Mouse (Mus musculus) hindbrain, postnatal 0 days (tissue): ENCODE measurements around the gene Sec16b. TPM values are rescaled to one million over a fixed set of nuclear protein-coding genes. Genes with fewer than 3 reads are reported as not detected.

Experiments
- ATAC-seq: fragments of 200-750 bp; cut with Nextera tagmentation; 2 replicates; pipeline ENCODE4 v1.8.0; 2017; ENCODE audit warnings: mild to moderate bottlenecking, moderate TSS enrichment, moderate library complexity
- DNase-seq: peaks from one replicate; pipeline ENCODE4 v3.0.0-alpha.2; 2015; ENCODE audit warnings: low spot score
- H3K27ac ChIP-seq: fragments of 300-500 bp; sonication (generic); 2 replicates; pipeline ENCODE4 v1.5.1; 2014; ENCODE audit warnings: mild to moderate bottlenecking
- H3K27me3 ChIP-seq: fragments of 300-500 bp; sonication (generic); 2 replicates; pipeline ENCODE4 v1.6.1; 2014; ENCODE audit warnings: low read length, mixed read lengths; ENCODE audit not compliant: insufficient read depth
- H3K36me3 ChIP-seq: fragments of 300-500 bp; sonication (generic); 2 replicates; pipeline ENCODE4 v1.6.1; 2014; ENCODE audit warnings: low read length, mixed read lengths; ENCODE audit not compliant: insufficient read depth
- H3K4me1 ChIP-seq: fragments of 300-500 bp; sonication (generic); 2 replicates; pipeline ENCODE4 v1.6.1; 2014; ENCODE audit warnings: antibody characterized with exemption, low read length, mixed read lengths; ENCODE audit not compliant: insufficient read depth
- H3K4me2 ChIP-seq: fragments of 300-500 bp; sonication (generic); 2 replicates; pipeline ENCODE4 v1.6.1; 2014; ENCODE audit warnings: low read depth, mild to moderate bottlenecking, low read length, moderate library complexity, mixed read lengths
- H3K4me3 ChIP-seq: fragments of 300-500 bp; sonication (generic); 2 replicates; pipeline ENCODE4 v1.5.1; 2014; ENCODE audit warnings: low read length
- H3K9ac ChIP-seq: fragments of 300-500 bp; sonication (generic); replicated peaks from 2 replicates; pipeline ENCODE4 v1.6.1; 2014; ENCODE audit warnings: mild to moderate bottlenecking, low read length, moderate library complexity, mixed read lengths
- H3K9me3 ChIP-seq: fragments of 300-500 bp; sonication (generic); 2 replicates; pipeline ENCODE4 v1.6.1; 2016; ENCODE audit warnings: low read length, mixed read lengths
- CTCF ChIP-seq: IDR thresholded peaks from 2 replicates; pipeline ENCODE4 v1.5.1; 2016; ENCODE audit warnings: antibody characterized with exemption, control low read depth, low read depth
- WGBS: fragments of 180-500 bp; shearing (Covaris S2); extraction: QIAGEN DNeasy Blood & Tissue Kit; methylation state at CpG from one replicate; pipeline ENCODE4 v1.1.7; 2014; 5-methylcytosine and 5-hydroxymethylcytosine counted together
- polyA plus RNA-seq: library from polyadenylated mRNA; unstranded; fragments of >200 nt; fragmentation: Nextera tagmentation; extraction: Ambion mirVana; gene quantifications from 2 replicates; pipeline ENCODE4 v1.2.1, GENCODE M21; 2015
- total RNA-seq: library from RNA; depleted of rRNA; stranded (reverse); fragments of >200 nt; gene quantifications from 2 replicates; pipeline ENCODE4 v1.2.3, GENCODE M21; 2014

The Sec16b gene
- total and polyA plus RNA-seq, 2 experiments from 2014 or later: 0.21 to 0.41 TPM

- Histone ChIP-seq H3K4me3 (no peak overlapping the region), H3K4me2 (no peak overlapping the region), H3K36me3 (no peaks in the 10 kb centered on the region), H3K9ac (no peak overlapping the region), H3K27me3 (no peaks in the 10 kb centered on the region), H3K27ac (no peak overlapping the region), H3K9me3 (no peaks in the 10 kb centered on the region), H3K4me1 (no peaks in the 10 kb centered on the region)
- 96% methylated on average over 8 of the region's 8 CpGs for WGBS
- DNase-seq (no peak), ATAC-seq (no peak)
- TF ChIP-seq CTCF: no peak
Observed at GRCm38 (mm10) chr1:157545056-157545455, 38.5 kb downstream of the Sec16b start.

- H3K27me3 ChIP-seq: no peaks in the 10 kb centered on the region
- no peaks in the 10 kb centered on the region for H3K36me3 ChIP-seq
- no peak for ATAC-seq
- no peaks in the 10 kb centered on the region for H3K4me1 ChIP-seq
- H3K9ac ChIP-seq: no peak overlapping the region
- H3K9me3 ChIP-seq: no peaks in the 10 kb centered on the region
- WGBS: 87% methylated on average over 5 of the region's 5 CpGs
- H3K4me3 ChIP-seq: no peak overlapping the region
- no peak for TF ChIP-seq CTCF
- H3K4me2 ChIP-seq: no peak overlapping the region
- H3K27ac ChIP-seq: no peak overlapping the region
- no peak for DNase-seq
Observed at GRCm38 (mm10) chr1:157547658-157548057, 41.1 kb downstream of the Sec16b start.

- Histone ChIP-seq H3K9me3 (no peaks in the 10 kb centered on the region), H3K27ac (no peak overlapping the region), H3K4me3 (no peak overlapping the region), H3K27me3 (no peaks in the 10 kb centered on the region), H3K4me2 (no peak overlapping the region), H3K4me1 (no peaks in the 10 kb centered on the region), H3K36me3 (no peaks in the 10 kb centered on the region), H3K9ac (no peak overlapping the region)
- no peak for TF ChIP-seq CTCF
- ATAC-seq (no peak), DNase-seq (no peak)
- WGBS: 76% methylated on average over 3 of the region's 3 CpGs
Observed at GRCm38 (mm10) chr1:157549721-157550120, 43.2 kb downstream of the Sec16b start.

GRCm38 (mm10) chr1:157552749-157553451 lies 46.4 kb downstream of the Sec16b start:
- Histone ChIP-seq H3K9me3 (no peaks in the 10 kb centered on the region), H3K36me3 (no peaks in the 10 kb centered on the region), H3K4me1 (0 out of 2 replicates have a peak, but pooled peaks cover 3% of the 10 kb centered on the region), H3K27me3 (no peaks in the 10 kb centered on the region), H3K27ac (no peak overlapping the region), H3K4me2 (no peak overlapping the region), H3K4me3 (no peak overlapping the region), H3K9ac (no peak overlapping the region)
- 56% methylated on average over 7 of the region's 7 CpGs for WGBS
- TF ChIP-seq CTCF: peak; percentile 99
- ATAC-seq (peak; percentile 86), DNase-seq (peak; percentile 91)

GRCm38 (mm10) chr1:157554163-157554562 lies 47.6 kb downstream of the Sec16b start:
- Histone ChIP-seq H3K9ac (no peak overlapping the region), H3K4me1 (0 out of 2 replicates have a peak, but pooled peaks cover 3% of the 10 kb centered on the region), H3K36me3 (no peaks in the 10 kb centered on the region), H3K9me3 (no peaks in the 10 kb centered on the region), H3K4me3 (no peak overlapping the region), H3K4me2 (no peak overlapping the region; the same call in 1 of the 2 replicates), H3K27ac (no peak overlapping the region), H3K27me3 (no peaks in the 10 kb centered on the region)
- no peak for DNase-seq
- no peak for TF ChIP-seq CTCF
- 49% methylated on average over 3 of the region's 3 CpGs for WGBS
- ATAC-seq: 0 out of 2 replicates have a peak, but pooled peaks have one; percentile 36

GRCm38 (mm10) chr1:157554686-157555530 lies 48.4 kb downstream of the Sec16b start:
- no peaks in the 10 kb centered on the region for H3K36me3 ChIP-seq
- 0 out of 2 replicates have a peak, but pooled peaks cover 3% of the 10 kb centered on the region for H3K4me1 ChIP-seq
- H3K27me3 ChIP-seq: no peaks in the 10 kb centered on the region
- H3K4me2 ChIP-seq: peak overlapping the region; percentile 42
- no peak overlapping the region for H3K27ac ChIP-seq
- no peak overlapping the region for H3K9ac ChIP-seq
- H3K9me3 ChIP-seq: no peaks in the 10 kb centered on the region
- 0 out of 2 replicates have a peak overlapping the region, but pooled peaks have one; percentile 4 for H3K4me3 ChIP-seq
- 29% methylated on average over 27 of the region's 27 CpGs for WGBS
- 0 out of 2 replicates have a peak, but pooled peaks have one; percentile 44 for ATAC-seq
- no peak for DNase-seq
- no peak for TF ChIP-seq CTCF
